Mouse (Mus musculus): Measurements from ENCODE around the gene Abcb7. TPM values are rescaled to one million over a fixed set of nuclear protein-coding genes. Genes with fewer than 3 reads are reported as not detected.

The Abcb7 gene
- total and polyA plus RNA-seq, 3 experiments: 22.0 TPM; not detected in 1

DNA sequence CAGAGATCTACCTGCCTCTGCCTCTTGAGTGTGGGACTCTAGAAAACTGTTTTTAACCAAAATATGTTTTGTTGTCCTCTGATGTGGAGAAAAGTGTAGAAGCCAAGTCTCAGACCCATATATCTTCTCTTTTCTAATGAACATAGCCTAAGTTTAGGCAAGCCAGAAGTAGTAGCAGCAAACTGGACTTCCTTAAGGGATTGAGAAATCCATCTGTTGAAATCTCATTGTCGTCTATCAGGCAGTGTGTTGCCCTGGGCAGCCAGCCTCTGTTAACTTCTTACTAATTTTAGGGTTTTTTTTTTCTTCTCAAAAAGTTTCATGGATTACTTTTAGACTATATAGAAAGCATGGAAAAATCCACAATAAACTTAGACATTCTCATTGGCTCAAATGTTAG, 38.8 kb upstream of the Abcb7 start:
- H3K36me3 ChIP-seq (ENCODE audit: control insufficient read depth in 1 of 2, insufficient read depth in 2 of 2, low read length in 2 of 2): no peaks in the 10 kb centered on the region
- no peaks in the 10 kb centered on the region; a peak in 1 of 4 replicates for H3K27me3 ChIP-seq (ENCODE audit: control insufficient read depth in 1 of 2, insufficient read depth in 2 of 2, low read length in 2 of 2)
- H3K27ac ChIP-seq (ENCODE audit: control insufficient read depth, low read depth, low read length): no peak overlapping the region
- H3K79me2 ChIP-seq (ENCODE audit: control insufficient read depth, insufficient read depth, low read length, poor library complexity): no peaks in the 10 kb centered on the region
- no peak overlapping the region for H3K4me3 ChIP-seq (ENCODE audit: control insufficient read depth in 1 of 2, insufficient read depth in 1 of 2, low read depth in 2 of 2, low read length in 2 of 2)
- no peak for DNase-seq (ENCODE audit: low read depth, low spot score)
- H3K9ac ChIP-seq (ENCODE audit: control insufficient read depth, low read depth, low read length, poor library complexity, severe bottlenecking): no peak overlapping the region
- TF ChIP-seq EP300 (IDR thresholded peaks at IDR 0.05; ENCODE audit: low read depth in 1 of 2, low read length in 2 of 2): no peak
- TF ChIP-seq MYB (IDR thresholded peaks at IDR 0.05; ENCODE audit: low read depth, low read length): no peak
- TF ChIP-seq GABPA (IDR thresholded peaks at IDR 0.05; ENCODE audit: low read depth, low read length): no peak
- no peak for TF ChIP-seq ZKSCAN1 (IDR thresholded peaks at IDR 0.05; ENCODE audit: low read depth, low read length)
- no peak for TF ChIP-seq ETS1 (IDR thresholded peaks at IDR 0.05; ENCODE audit: low read depth, low read length)
- no peak for TF ChIP-seq BHLHE40 (IDR thresholded peaks at IDR 0.05; ENCODE audit: borderline replicate concordance, low read depth, low read length)
- H3K4me1 ChIP-seq (ENCODE audit: control insufficient read depth in 1 of 2, insufficient read depth in 2 of 2, low read length in 2 of 2): no peaks in the 10 kb centered on the region
- H3K9me3 ChIP-seq (replicated peaks; ENCODE audit: insufficient read depth, low read length): no peaks in the 10 kb centered on the region

DNA sequence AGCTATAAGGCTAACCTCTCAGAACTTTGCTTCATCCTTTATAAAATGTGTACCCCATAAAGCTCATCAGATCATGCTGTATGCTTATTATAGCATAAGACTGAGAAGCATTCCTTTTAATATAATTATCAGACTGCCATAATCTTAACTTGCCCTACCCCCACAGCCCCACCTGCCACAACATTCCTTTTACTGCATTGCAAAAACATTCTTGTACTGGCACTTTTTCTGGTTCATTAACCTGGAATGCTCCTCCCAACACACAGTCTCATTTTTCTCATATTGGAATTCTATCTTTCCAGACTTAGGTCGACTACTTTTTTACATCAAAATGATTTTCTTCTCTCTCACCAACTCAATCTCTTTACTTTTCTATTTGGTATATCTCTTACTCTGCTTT, 19.8 kb upstream of the Abcb7 start:
- TF ChIP-seq TBP (IDR thresholded peaks at IDR 0.05; ENCODE audit: low read depth, low read length): no peak
- TF ChIP-seq TAL1 (IDR thresholded peaks at IDR 0.05; ENCODE audit: low read length): no peak
- TF ChIP-seq MAX (IDR thresholded peaks at IDR 0.05; ENCODE audit: low read length): no peak
- no peak for TF ChIP-seq RCOR1 (IDR thresholded peaks at IDR 0.05; ENCODE audit: low read depth, low read length)
- no peak for TF ChIP-seq ETS1 (IDR thresholded peaks at IDR 0.05; ENCODE audit: low read depth, low read length)
- TF ChIP-seq TCF12 (IDR thresholded peaks at IDR 0.05; ENCODE audit: low read depth, low read length): no peak
- TF ChIP-seq MAFK (IDR thresholded peaks at IDR 0.05; ENCODE audit: borderline replicate concordance, low read depth, low read length): no peak
- TF ChIP-seq NRF1 (IDR thresholded peaks at IDR 0.05; ENCODE audit: insufficient read depth, low read depth, low read length, poor library complexity, severe bottlenecking): no peak
- no peak for TF ChIP-seq RAD21 (IDR thresholded peaks at IDR 0.05; ENCODE audit: low read depth, low read length)
- TF ChIP-seq POLR2AphosphoS5 (IDR thresholded peaks at IDR 0.05; ENCODE audit: borderline replicate concordance, low read depth, low read length): no peak
- no peak for TF ChIP-seq ZMIZ1 (IDR thresholded peaks at IDR 0.05; ENCODE audit: low read depth, low read length)
- TF ChIP-seq ZKSCAN1 (IDR thresholded peaks at IDR 0.05; ENCODE audit: low read depth, low read length): no peak
- no peak for TF ChIP-seq CHD1 (IDR thresholded peaks at IDR 0.05; ENCODE audit: low read depth, low read length)
- no peak for TF ChIP-seq GABPA (IDR thresholded peaks at IDR 0.05; ENCODE audit: low read depth, low read length)
- TF ChIP-seq USF2 (IDR thresholded peaks at IDR 0.05; ENCODE audit: borderline replicate concordance in 1 of 2, insufficient read depth in 1 of 2, low read depth in 1 of 2, low read length in 2 of 2): no peak
- TF ChIP-seq USF1 (IDR thresholded peaks at IDR 0.05; ENCODE audit: low read depth, low read length): no peak
- no peaks in the 10 kb centered on the region for H3K79me2 ChIP-seq (ENCODE audit: control insufficient read depth, insufficient read depth, low read length, poor library complexity)
- no peak overlapping the region for H3K4me3 ChIP-seq (ENCODE audit: control insufficient read depth in 1 of 2, insufficient read depth in 1 of 2, low read depth in 2 of 2, low read length in 2 of 2)
- no peaks in the 10 kb centered on the region for H3K9me3 ChIP-seq (replicated peaks; ENCODE audit: insufficient read depth, low read length)
- no peaks in the 10 kb centered on the region for H3K36me3 ChIP-seq (ENCODE audit: control insufficient read depth in 1 of 2, insufficient read depth in 2 of 2, low read length in 2 of 2)
- H3K9ac ChIP-seq (ENCODE audit: control insufficient read depth, low read depth, low read length, poor library complexity, severe bottlenecking): no peak overlapping the region
- no peak overlapping the region for H3K27ac ChIP-seq (ENCODE audit: control insufficient read depth, low read depth, low read length)
- H3K27me3 ChIP-seq (ENCODE audit: control insufficient read depth in 1 of 2, insufficient read depth in 2 of 2, low read length in 2 of 2): no peaks in the 10 kb centered on the region
- DNase-seq (ENCODE audit: low read depth, low spot score): no peak
- no peaks in the 10 kb centered on the region for H3K4me1 ChIP-seq (ENCODE audit: control insufficient read depth in 1 of 2, insufficient read depth in 2 of 2, low read length in 2 of 2)
